Mouse (Mus musculus): ENCODE measurements around the gene Apol7a.
"Not testable (repeated sequence)": the region's sequence is repeated elsewhere in the genome, so short reads cannot be mapped to it uniquely, and the experiment has no call there.

Apol7a gene

DNA sequence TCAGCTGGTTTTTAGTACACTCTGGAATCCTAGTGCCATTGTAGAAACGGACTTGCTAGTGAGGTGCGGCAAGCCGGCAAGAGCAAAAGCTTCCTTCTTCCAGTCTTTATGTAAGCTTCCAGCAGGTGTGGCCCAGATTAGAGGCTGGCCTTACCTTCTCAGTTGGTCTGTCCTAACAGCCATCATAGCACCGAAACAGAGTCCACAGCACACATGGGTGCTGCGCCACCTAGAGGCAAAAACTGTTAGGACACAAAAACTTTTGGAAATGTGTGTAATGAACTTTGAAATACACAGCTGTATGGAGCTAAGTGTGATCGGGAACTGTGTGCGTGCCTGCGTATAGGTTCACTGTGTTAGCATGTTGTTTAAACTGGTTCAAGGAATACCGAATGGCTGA, at the start of gene Apol7a:
TSS of gene Apol7a (minus strand) at position 84 of the 400 bp plus-strand sequence.
- DNase-seq, result peak; percentile 7

GRCm38 (mm10) chr15:77447392-77447791, 48.5 kb upstream of the Apol7a start, which contains the start of gene Apol7b:
Gene Apol7b (minus strand): TSS chr15:77447492.
- not testable (repeated sequence) for DNase-seq

DNA sequence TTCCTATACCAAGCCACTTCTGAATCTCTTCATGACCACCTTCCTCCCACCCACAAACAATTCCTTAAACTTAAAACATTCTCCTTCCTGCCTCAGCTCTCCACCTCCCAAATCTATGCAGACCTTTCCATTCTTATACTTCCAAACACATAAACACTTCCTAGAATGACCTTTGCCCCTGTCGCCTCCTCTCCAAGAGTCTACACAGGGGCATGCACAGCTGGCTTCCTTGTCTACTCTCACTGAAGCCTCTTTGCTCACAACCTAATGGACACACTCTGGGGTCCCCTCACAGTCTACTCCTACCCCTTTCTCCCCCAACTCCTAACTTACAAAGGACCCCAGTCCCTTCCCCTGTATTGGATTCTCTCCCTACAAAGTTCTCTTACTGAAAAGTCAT, 46.8 kb upstream of the Apol7a start:
- not testable (repeated sequence) for DNase-seq

GRCm38 (mm10) chr15:77444746-77445145, 45.8 kb upstream of the Apol7a start:
- not testable (repeated sequence) for DNase-seq

- not testable (repeated sequence) for DNase-seq
These were observed 30.0 kb upstream of the Apol7a start for GRCm38 (mm10) chr15:77428690-77429448.

DNA sequence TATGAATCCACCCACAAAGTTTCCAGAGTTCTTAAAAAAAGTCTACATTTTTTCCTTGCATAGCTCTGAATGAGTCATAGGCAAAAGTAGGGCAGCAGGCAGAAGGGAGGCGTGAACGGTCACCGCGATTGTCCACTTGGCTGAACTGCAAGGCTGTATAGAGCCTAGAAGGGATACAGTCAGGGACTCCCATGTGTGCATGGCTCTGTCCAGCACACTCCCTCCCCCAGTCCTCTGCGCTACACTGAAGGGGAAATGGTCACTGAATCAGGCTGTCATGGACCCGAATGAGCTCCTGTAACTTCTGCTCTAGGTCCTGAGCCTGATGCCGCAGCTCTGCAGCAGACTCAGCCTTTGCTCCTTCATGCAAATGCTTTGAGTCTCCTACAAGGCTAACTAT, 24.0 kb upstream of the Apol7a start:
- DNase-seq, result not testable (repeated sequence)

DNA sequence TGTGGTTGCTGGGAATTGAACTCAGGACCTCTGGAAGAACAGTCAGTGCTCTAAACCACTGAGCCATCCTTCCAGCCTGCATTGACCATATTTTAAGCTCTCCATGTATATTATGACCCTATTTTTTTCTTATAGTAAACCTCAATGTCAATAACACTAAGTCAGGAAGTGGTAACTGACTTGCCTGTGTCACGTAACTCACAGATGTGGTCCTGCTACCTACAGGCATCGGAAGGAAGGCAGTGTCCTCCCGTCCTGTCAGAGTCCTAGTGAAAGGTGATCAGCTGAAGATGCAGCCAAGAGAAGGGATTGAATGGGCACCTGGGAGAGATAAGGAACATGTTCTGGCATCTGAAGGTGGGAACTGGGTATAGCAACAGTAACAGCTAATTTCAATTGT, 20.7 kb upstream of the Apol7a start:
- DNase-seq, result not testable (repeated sequence)

- not testable (repeated sequence) for DNase-seq
These were observed 17.9 kb upstream of the Apol7a start for GRCm38 (mm10) chr15:77416655-77417333.

DNA sequence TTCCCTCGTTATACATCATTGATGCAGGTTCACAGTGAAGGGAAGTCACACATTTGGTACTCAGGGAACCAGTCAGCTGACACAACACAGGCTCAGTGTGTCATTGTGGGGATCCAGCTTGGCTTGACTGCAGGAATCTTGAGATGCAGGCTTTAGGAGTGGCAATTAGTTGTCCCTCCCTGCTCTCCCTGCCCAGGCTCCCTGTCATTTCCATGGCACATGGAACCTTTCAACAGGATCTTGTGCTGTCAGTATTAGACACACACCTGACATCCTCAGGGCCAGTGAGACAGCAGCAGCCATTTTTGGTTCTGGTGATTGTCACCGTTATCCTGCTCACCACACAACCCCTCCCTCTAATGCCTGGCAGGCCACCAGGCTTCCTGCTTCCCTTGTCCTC, 16.7 kb upstream of the Apol7a start:
- not testable (repeated sequence) for DNase-seq

DNA sequence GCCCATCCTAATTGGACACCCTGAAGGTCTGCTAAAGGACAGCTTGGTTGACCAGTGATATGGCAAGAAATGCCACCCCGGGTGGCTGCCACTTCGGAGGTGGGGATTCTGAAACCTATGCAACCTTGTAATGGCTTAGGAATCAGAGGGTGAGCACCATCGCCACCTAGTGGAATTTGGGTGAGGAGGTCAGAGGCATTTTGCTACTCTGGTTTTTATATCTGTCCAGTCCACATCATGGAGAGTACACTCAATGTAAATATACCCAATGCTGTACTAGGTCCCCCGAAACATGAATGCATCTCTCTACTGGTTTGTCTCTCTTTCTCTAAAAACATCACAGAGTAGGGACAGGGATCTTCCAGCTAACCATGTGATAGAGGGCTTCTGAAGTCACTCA, 13.8 kb upstream of the Apol7a start:
- DNase-seq, result not testable (repeated sequence)

DNA sequence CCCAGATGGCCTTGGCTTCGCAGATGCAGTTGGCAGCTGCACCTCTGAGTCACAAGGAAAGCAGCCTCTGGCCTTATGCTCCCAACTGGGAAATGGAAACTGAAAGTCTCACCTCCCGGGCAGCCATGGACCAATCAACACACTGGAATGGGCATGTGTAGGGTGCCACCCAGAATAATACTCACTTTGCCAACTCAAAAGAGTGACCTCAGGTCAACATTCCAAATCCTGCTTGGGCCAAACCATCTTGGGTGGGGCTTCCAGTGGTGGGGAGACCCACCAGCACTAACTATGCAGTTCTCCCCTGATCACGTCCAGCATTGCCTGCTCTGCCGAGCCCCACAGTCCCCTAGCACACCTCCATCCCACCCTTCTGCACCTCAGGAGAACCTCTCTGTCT, 12.1 kb upstream of the Apol7a start, which contains the start of gene Apol9a:
TSS of gene Apol9a (minus strand) at position 101 of the 400 bp plus-strand sequence.
- DNase-seq, result not testable (repeated sequence)

- peak; percentile 71 for DNase-seq
These were observed 7.5 kb upstream of the Apol7a start for GRCm38 (mm10) chr15:77406370-77406769.

- not testable (repeated sequence) for DNase-seq
These were observed 1.3 kb downstream of the Apol7a start for GRCm38 (mm10) chr15:77397450-77398132.

DNA sequence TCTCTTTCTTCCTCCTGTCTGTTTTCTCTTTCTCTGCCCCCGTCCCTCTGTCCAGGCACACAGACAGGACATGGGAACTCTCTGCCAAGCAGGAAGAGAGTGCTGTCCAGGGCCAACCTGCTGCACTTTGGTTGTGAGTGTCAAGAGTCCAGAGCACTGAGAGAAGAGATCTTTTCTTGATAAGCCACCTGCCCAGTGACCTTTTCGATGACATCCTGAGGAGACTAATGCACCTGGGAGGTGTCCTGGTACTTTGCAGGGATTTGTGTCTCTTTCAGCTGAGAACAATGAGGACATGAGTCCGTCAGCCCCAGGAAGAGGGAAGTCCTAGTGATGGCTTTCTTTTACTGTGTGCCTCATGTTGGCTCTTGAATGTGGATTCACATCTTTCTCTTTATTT, 5.1 kb downstream of the Apol7a start:
- not testable (repeated sequence) for DNase-seq

- no peak for DNase-seq
These were observed 11.4 kb downstream of the Apol7a start for GRCm38 (mm10) chr15:77387462-77387861.

- DNase-seq, result no peak
These were observed 14.4 kb downstream of the Apol7a start for GRCm38 (mm10) chr15:77384340-77385030.

DNA sequence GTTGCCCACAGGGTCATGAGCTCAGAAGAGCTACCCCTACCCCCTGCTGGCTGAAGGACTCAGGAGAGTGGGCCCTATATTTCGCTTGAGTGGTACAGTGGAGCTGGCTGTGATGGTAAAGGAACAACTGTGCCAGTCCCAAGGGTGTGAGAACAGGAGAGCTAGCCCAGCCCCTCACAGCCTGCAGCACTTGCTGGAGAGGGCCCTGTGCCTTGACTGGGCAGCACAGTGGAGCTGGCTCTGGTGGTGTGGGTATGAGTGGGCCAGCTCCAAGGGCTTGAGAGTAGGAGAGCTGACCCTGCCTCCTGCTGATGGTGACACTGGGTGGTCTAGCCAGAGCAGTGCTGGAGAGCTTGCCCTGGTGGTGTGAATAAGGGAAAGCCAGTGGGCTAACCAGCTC, 16.0 kb downstream of the Apol7a start:
- no peak for DNase-seq

DNA sequence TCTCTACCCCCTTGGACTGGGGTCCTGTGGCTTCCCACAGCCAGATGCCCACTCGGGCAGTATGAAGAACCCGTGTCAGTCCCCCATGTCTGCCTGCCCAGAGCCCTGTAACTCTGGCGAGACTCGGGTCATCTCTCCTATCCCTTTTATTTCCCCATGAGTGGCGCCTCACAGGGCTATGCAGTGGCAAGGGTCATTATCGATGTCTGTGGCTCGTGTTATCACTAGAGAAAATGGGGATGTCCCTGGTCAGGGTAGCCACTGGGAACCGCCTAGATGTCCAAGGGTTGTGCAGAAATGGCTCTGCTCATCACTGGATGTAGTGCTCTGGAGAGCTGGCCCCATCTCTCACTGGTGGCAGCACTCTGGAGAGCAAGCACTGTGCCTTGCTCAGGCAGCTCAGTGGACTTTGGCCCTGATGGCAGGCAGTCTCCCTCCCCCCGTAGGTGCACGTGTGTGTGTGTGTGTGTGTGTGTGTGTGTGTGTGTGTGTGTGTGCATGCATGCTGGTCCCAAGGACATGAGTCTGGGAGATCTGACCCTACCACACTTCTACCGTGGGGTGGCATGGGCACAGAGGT, 16.5 kb downstream of the Apol7a start:
- DNase-seq, result no peak

- no peak for DNase-seq
These were observed 17.4 kb downstream of the Apol7a start for GRCm38 (mm10) chr15:77381481-77381880.

- DNase-seq, result no peak
These were observed 19.0 kb downstream of the Apol7a start for GRCm38 (mm10) chr15:77379921-77380320.

DNA sequence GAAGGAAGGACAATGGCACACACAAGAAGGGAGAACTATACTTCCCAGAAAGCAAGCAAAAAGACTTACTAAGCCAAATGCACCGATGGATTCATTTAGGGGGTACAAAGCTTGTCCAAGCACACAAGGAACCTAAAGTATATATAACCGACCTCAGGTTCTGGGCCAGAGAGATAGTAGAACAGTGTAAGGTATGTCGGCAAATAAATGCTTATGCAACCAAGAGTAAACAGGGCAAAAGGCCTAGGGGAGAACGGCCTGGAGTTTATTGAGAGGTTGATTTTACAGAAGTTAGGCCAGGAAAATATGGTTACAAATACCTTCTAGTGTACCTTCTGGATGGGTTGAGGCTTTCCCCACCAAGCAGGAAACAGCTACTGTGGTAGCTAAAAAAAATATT, 21.5 kb downstream of the Apol7a start:
- no peak for DNase-seq

GRCm38 (mm10) chr15:77376920-77377319, 22.0 kb downstream of the Apol7a start:
- no peak for DNase-seq
